Comparison of ENCODE assay signal across 8 mouse cellular contexts in genomic region chr3:93130460-93130859, GRCm38 (mm10). TPM values are rescaled to one million over a fixed set of nuclear protein-coding genes. Genes with fewer than 3 reads are reported as not detected.
DNase-seq lines count a peak whose midpoint lies in the region; ATAC-seq and TF ChIP-seq lines count a peak whose summit lies in the region.

No protein-coding gene starts in this region.

- no peak overlapping the region for H3K4me2 ChIP-seq in forebrain, embryonic 12.5 days
- H3K4me2 ChIP-seq in intestine, embryonic 15.5 days (replicated peaks): no peak overlapping the region

- H3K4me1 ChIP-seq in forebrain, embryonic 12.5 days: no peaks in the 10 kb centered on the region
- no peaks in the 10 kb centered on the region for H3K4me1 ChIP-seq in intestine, embryonic 15.5 days (replicated peaks)

- H3K9ac ChIP-seq in forebrain, embryonic 12.5 days: no peak overlapping the region
- H3K9ac ChIP-seq in intestine, embryonic 15.5 days: no peak overlapping the region

- peak; percentile 69; the same call in 1 of the 2 replicates for ATAC-seq in forebrain, embryonic 12.5 days (ENCODE audit: low FRiP score)
- peak; percentile 75 for ATAC-seq in intestine, embryonic 15.5 days

- no peaks in the 10 kb centered on the region for H3K9me3 ChIP-seq in forebrain, embryonic 12.5 days
- no peaks in the 10 kb centered on the region for H3K9me3 ChIP-seq in intestine, embryonic 15.5 days

- DNase-seq in layer of hippocampus, adult 11-12 months (ENCODE audit: low spot score): peak; percentile 52
- DNase-seq in layer of hippocampus, adult 9-11 months: no peak
- DNase-seq in brain, embryonic 14.5 days (ENCODE audit: low read depth): peak; percentile 73
- peak; percentile 64 to 79 for DNase-seq in left cerebral cortex, postnatal 25 days (ENCODE audit: low spot score in 2 of 2)
- peak; percentile 44 for DNase-seq in neural tube, embryonic 10.5 days (ENCODE audit: extremely low spot score, low spot score)
- peak; percentile 10 for DNase-seq in thymus, postnatal 25 days

- no peaks in the 10 kb centered on the region for H3K36me3 ChIP-seq in forebrain, embryonic 12.5 days (replicated peaks)
- no peaks in the 10 kb centered on the region for H3K36me3 ChIP-seq in intestine, embryonic 15.5 days

- no peak overlapping the region for H3K27ac ChIP-seq in forebrain, embryonic 12.5 days
- no peak overlapping the region for H3K27ac ChIP-seq in intestine, embryonic 15.5 days

- peak; percentile 91 for TF ChIP-seq CTCF in brain, embryonic 14.5 days (IDR thresholded peaks at IDR 0.05; ENCODE audit: borderline replicate concordance, extremely low read depth, insufficient read depth, insufficient read length)

- TF ChIP-seq POLR2A in brain, embryonic 14.5 days (IDR thresholded peaks at IDR 0.05; ENCODE audit: borderline replicate concordance, extremely low read depth, insufficient read depth, insufficient read length, poor library complexity, severe bottlenecking): no peak

- WGBS in forebrain, embryonic 12.5 days: 12% methylated on average over 3 of the region's 3 CpGs
- WGBS in intestine, embryonic 15.5 days: 7% methylated on average over 3 of the region's 3 CpGs

- intact Hi-C loops in left cerebral cortex, postnatal 25 days (cut with DNase I): loop anchor here (1.0 to 5.0 kb wide), 4 partner anchors 175 to 362 kb away; no protein-coding TSS in a partner anchor

- H3K27me3 ChIP-seq in forebrain, embryonic 12.5 days: no peaks in the 10 kb centered on the region
- H3K27me3 ChIP-seq in intestine, embryonic 15.5 days (replicated peaks): no peaks in the 10 kb centered on the region

- H3K4me3 ChIP-seq in forebrain, embryonic 12.5 days (replicated peaks): no peak overlapping the region
- no peak overlapping the region for H3K4me3 ChIP-seq in intestine, embryonic 15.5 days (replicated peaks)

RNA-seq across cellular contexts. Expression of gene Crnn, which starts 14.1 kb away (rescaled TPM):
- not detected in 2 replicates for polyA plus RNA-seq in brain, embryonic 14.5 days (2012; rRNA removed)
- not detected in 2 replicates for polyA plus RNA-seq in forebrain, embryonic 12.5 days (2016; fragmentation: Nextera tagmentation; extraction: Ambion mirVana)
- not detected in 2 replicates for polyA plus RNA-seq in intestine, embryonic 15.5 days (2015; fragmentation: Nextera tagmentation; extraction: Ambion mirVana)
- total RNA-seq in left cerebral cortex, postnatal 25 days (2021): not detected
